In genomic region chr13:103920261-103920932, GRCm38 (mm10) we compare ENCODE assay signal across 8 mouse cellular contexts. TPM values are rescaled to one million over a fixed set of nuclear protein-coding genes. Genes with fewer than 3 reads are reported as not detected.
DNase-seq lines count a peak whose midpoint lies in the region; ATAC-seq and TF ChIP-seq lines count a peak whose summit lies in the region.

Erbin (minus strand) TSS chr13:103920514.

- peak; percentile 78 to 83 for DNase-seq in B cell, adult 2 months
- DNase-seq in brain, embryonic 14.5 days (ENCODE audit: low read depth) = peak; percentile 75
- peak; percentile 75 for DNase-seq in kidney, postnatal 0 days (ENCODE audit: low spot score)
- peak; percentile 90 for DNase-seq in naive thymus-derived CD4-positive, alpha-beta T cell, adult 2 months (ENCODE audit: low read depth)

- peak within 1 kb of the TSS; percentile 86 for H3K4me2 ChIP-seq in heart, embryonic 12.5 days
- peak within 1 kb of the TSS; percentile 75 for H3K4me2 ChIP-seq in kidney, postnatal 0 days (ENCODE audit: low read length)
- H3K4me2 ChIP-seq in liver, embryonic 12.5 days = peak within 1 kb of the TSS; percentile 91
- H3K4me2 ChIP-seq in stomach, embryonic 15.5 days = peak within 1 kb of the TSS; percentile 78

- peak within 1 kb of the TSS; percentile 95 for H3K9ac ChIP-seq in heart, embryonic 12.5 days
- peak within 1 kb of the TSS; percentile 99 for H3K9ac ChIP-seq in kidney, postnatal 0 days (ENCODE audit: low read depth, low read length)
- H3K9ac ChIP-seq in liver, embryonic 12.5 days = peak within 1 kb of the TSS; percentile 93
- H3K9ac ChIP-seq in stomach, embryonic 15.5 days = peak within 1 kb of the TSS; percentile 100

- ATAC-seq in erythroid progenitor cell, adult 5-6 weeks (replicated peaks; ENCODE audit: low FRiP score, poor library complexity, severe bottlenecking) = peak; percentile 49
- peak; percentile 84 for ATAC-seq in heart, embryonic 12.5 days (ENCODE audit: insufficient number of reproducible peaks, low FRiP score)
- ATAC-seq in kidney, postnatal 0 days (replicated peaks; ENCODE audit: low FRiP score, low read depth) = peak; percentile 77
- peak; percentile 78 for ATAC-seq in liver, embryonic 12.5 days
- peak; percentile 69 for ATAC-seq in stomach, embryonic 15.5 days (ENCODE audit: insufficient read depth, low FRiP score, low read depth)

- H3K4me3 ChIP-seq in heart, embryonic 12.5 days = peak within 1 kb of the TSS; percentile 78
- peak within 1 kb of the TSS; percentile 75 for H3K4me3 ChIP-seq in kidney, postnatal 0 days (replicated peaks; ENCODE audit: low read depth, low read length)
- H3K4me3 ChIP-seq in liver, embryonic 12.5 days = peak within 1 kb of the TSS; percentile 90
- H3K4me3 ChIP-seq in stomach, embryonic 15.5 days (replicated peaks) = peak within 1 kb of the TSS; percentile 86

- H3K27ac ChIP-seq in heart, embryonic 12.5 days (ENCODE audit: poor library complexity, severe bottlenecking) = peak within 1 kb of the TSS; percentile 99
- peak within 1 kb of the TSS; percentile 100 for H3K27ac ChIP-seq in kidney, postnatal 0 days
- peak within 1 kb of the TSS; percentile 96 for H3K27ac ChIP-seq in liver, embryonic 12.5 days
- peak within 1 kb of the TSS; percentile 100 for H3K27ac ChIP-seq in stomach, embryonic 15.5 days

- TF ChIP-seq POLR2A in brain, embryonic 14.5 days (IDR thresholded peaks at IDR 0.05; ENCODE audit: borderline replicate concordance, extremely low read depth, insufficient read depth, insufficient read length, poor library complexity, severe bottlenecking) = 0 out of 2 replicates have a peak, but pooled peaks have one; percentile 13

- under 1% methylated on average over 93 of the region's 93 CpGs for WGBS in heart, embryonic 12.5 days
- WGBS in kidney, postnatal 0 days = 0% methylated on average over 72 of the region's 93 CpGs
- under 1% methylated on average over 88 of the region's 93 CpGs for WGBS in liver, embryonic 12.5 days (ENCODE audit: insufficient replicate concordance)
- WGBS in stomach, embryonic 15.5 days = under 1% methylated on average over 69 of the region's 93 CpGs

- no peak for TF ChIP-seq CTCF in brain, embryonic 14.5 days (IDR thresholded peaks at IDR 0.05; ENCODE audit: borderline replicate concordance, extremely low read depth, insufficient read depth, insufficient read length)
- no peak for TF ChIP-seq CTCF in kidney, postnatal 0 days (IDR thresholded peaks at IDR 0.05; ENCODE audit: low read depth)

- H3K27me3 ChIP-seq in heart, embryonic 12.5 days (replicated peaks) = no peaks in the 10 kb centered on the region
- no peaks in the 10 kb centered on the region for H3K27me3 ChIP-seq in kidney, postnatal 0 days (ENCODE audit: insufficient read depth, low read length)
- H3K27me3 ChIP-seq in liver, embryonic 12.5 days (replicated peaks) = peaks cover 29% of the 10 kb centered on the region
- no peaks in the 10 kb centered on the region for H3K27me3 ChIP-seq in stomach, embryonic 15.5 days (replicated peaks)

- H3K4me1 ChIP-seq in heart, embryonic 12.5 days (replicated peaks) = no peaks in the 10 kb centered on the region; the same call in 1 of the 2 replicates
- 0 out of 2 replicates have a peak, but pooled peaks cover 14% of the 10 kb centered on the region for H3K4me1 ChIP-seq in kidney, postnatal 0 days (replicated peaks; ENCODE audit: insufficient read depth, low read length)
- H3K4me1 ChIP-seq in liver, embryonic 12.5 days = peaks cover 21% of the 10 kb centered on the region
- peaks cover 16% of the 10 kb centered on the region for H3K4me1 ChIP-seq in stomach, embryonic 15.5 days

- H3K36me3 ChIP-seq in heart, embryonic 12.5 days = no peaks in the 10 kb centered on the region
- no peaks in the 10 kb centered on the region for H3K36me3 ChIP-seq in kidney, postnatal 0 days (ENCODE audit: insufficient read depth, low read length)
- no peaks in the 10 kb centered on the region for H3K36me3 ChIP-seq in liver, embryonic 12.5 days
- H3K36me3 ChIP-seq in stomach, embryonic 15.5 days = no peaks in the 10 kb centered on the region

- H3K9me3 ChIP-seq in heart, embryonic 12.5 days (replicated peaks) = no peaks in the 10 kb centered on the region
- H3K9me3 ChIP-seq in kidney, postnatal 0 days (replicated peaks; ENCODE audit: low read length) = no peaks in the 10 kb centered on the region
- no peaks in the 10 kb centered on the region for H3K9me3 ChIP-seq in liver, embryonic 12.5 days (replicated peaks)
- no peaks in the 10 kb centered on the region for H3K9me3 ChIP-seq in stomach, embryonic 15.5 days

RNA-seq across cellular contexts. Expression of gene Erbin, which starts in this region (rescaled TPM):
- 23.7 and 31.1 TPM in 2 replicates for polyA plus RNA-seq in brain, embryonic 14.5 days (2012; rRNA removed)
- total RNA-seq in erythroid progenitor cell, adult 5-6 weeks (2015; ENCODE audit: low replicate concordance) = 47.4 and 47.6 TPM in 2 replicates
- 34.8 and 37.5 TPM in 2 replicates for total RNA-seq in erythroid progenitor cell, adult 5-6 weeks (2017; ENCODE audit: low replicate concordance)
- 18.3 and 21.4 TPM in 2 replicates for polyA plus RNA-seq in heart, embryonic 12.5 days (2016; fragmentation: Nextera tagmentation; extraction: Ambion mirVana)
- 24.7 and 25.9 TPM in 2 replicates for polyA plus RNA-seq in kidney, postnatal 0 days (2015; fragmentation: Nextera tagmentation; extraction: Ambion mirVana)
- 9.2 TPM in 2 replicates for polyA plus RNA-seq in liver, embryonic 12.5 days (2016; fragmentation: Nextera tagmentation; extraction: Ambion mirVana)
- polyA plus RNA-seq in stomach, embryonic 15.5 days (2015; fragmentation: Nextera tagmentation; extraction: Ambion mirVana) = 17.9 and 18.5 TPM in 2 replicates

Comparison
In these comparisons a context has a peak if more than half of its experiments do, and no peak if none do; other contexts are left out.
1. Peak in every context shown above with its lines: DNase-seq, ATAC-seq, H3K4me3 ChIP-seq and H3K27ac ChIP-seq.